Mouse (Mus musculus): ENCODE data around the gene Heatr1. TPM values are rescaled to one million over a fixed set of nuclear protein-coding genes. Genes with fewer than 3 reads are reported as not detected.

The Heatr1 gene
- polyA plus RNA-seq, 1 experiment from 2014 or later, result 7.7 TPM

DNA sequence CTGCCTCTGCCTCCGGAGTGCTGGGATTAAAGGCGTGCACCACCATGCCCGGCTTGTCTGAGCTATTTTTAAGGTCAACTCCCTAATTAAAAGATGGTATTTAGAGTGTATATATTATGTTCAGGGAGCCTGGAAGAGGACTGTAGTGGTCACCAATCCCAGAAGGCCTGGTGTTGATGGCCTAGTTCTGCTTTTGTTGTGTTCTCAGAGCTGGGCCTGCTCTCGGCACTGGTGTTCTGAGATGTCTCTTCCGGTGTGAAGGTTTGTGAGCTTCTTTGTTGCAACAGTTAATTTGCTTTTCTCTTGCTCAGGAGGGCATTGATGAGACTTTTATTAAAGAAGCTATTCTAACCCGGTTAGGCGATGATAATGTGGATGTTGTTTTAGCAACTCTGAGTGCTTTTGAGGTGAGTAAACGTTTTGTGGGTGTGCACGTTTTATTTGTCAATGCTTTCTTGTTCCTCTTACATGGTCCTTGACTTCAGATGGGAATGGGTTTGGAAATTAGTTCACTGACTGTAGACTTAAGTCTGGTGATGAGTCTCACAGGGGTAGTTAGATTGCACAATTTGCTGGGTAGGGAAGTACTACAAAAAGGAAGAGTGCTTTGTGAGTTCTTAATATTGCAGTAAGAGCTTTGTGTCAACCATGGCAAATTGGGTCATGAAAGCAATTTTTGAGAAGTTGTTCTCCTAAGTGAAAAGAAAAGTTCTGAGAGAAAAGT, 13.7 kb downstream of the Heatr1 start:
- no peaks in the 10 kb centered on the region for H3K9me3 ChIP-seq (ENCODE audit: low read length)
- H3K4me2 ChIP-seq (replicated peaks; ENCODE audit: low read depth, low read length), result no peak overlapping the region
- DNase-seq (ENCODE audit: low spot score), result peak; percentile 66
- TF ChIP-seq EP300 (IDR thresholded peaks at IDR 0.05), result peak; percentile 52
- TF ChIP-seq CTCF (IDR thresholded peaks at IDR 0.05), result no peak
- peak; percentile 68 for ATAC-seq
- no peak overlapping the region for H3K4me3 ChIP-seq (ENCODE audit: low read depth, low read length)
- WGBS, result 81% methylated on average over 9 of the region's 9 CpGs
- H3K27me3 ChIP-seq (replicated peaks; ENCODE audit: insufficient read depth, low read length), result no peaks in the 10 kb centered on the region
- 0 out of 2 replicates have a peak, but pooled peaks cover 14% of the 10 kb centered on the region for H3K36me3 ChIP-seq (ENCODE audit: insufficient read depth, low read length)
- no peak overlapping the region for H3K27ac ChIP-seq (ENCODE audit: low read length)
- no peaks in the 10 kb centered on the region for H3K4me1 ChIP-seq (ENCODE audit: insufficient read depth, low read depth, low read length)
- H3K9ac ChIP-seq (replicated peaks; ENCODE audit: low read depth), result no peak overlapping the region

DNA sequence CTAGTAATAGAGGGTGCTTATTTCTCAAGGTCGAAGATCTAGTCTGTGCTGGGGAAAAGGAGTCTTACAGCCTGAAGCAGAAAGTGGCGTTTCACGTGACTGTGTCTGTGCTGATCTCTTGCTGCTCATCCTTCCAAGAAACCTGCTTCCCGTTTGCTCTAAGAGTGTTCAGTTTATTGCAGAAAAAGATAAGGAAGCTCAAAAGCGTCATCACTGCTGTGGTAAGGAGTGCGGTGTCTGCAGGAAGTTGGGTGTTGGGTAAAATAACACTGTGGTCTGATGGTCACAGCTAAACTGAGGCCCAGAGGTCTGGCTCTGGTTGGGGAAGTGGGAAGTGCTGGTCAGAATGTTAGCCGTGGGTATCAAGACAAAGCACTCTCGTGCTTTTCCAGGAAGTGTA, 17.2 kb downstream of the Heatr1 start:
- no peaks in the 10 kb centered on the region for H3K4me1 ChIP-seq (ENCODE audit: insufficient read depth, low read depth, low read length)
- TF ChIP-seq EP300 (IDR thresholded peaks at IDR 0.05) (no peak), CTCF (IDR thresholded peaks at IDR 0.05) (no peak)
- peaks cover 28% of the 10 kb centered on the region; the same call in 1 of the 2 replicates for H3K36me3 ChIP-seq (ENCODE audit: insufficient read depth, low read length)
- WGBS, result 72% methylated on average over 8 of the region's 8 CpGs
- H3K27ac ChIP-seq (ENCODE audit: low read length), result no peak overlapping the region
- peak; percentile 35 for DNase-seq (ENCODE audit: low spot score)
- H3K27me3 ChIP-seq (replicated peaks; ENCODE audit: insufficient read depth, low read length), result no peaks in the 10 kb centered on the region
- H3K4me3 ChIP-seq (ENCODE audit: low read depth, low read length), result no peak overlapping the region
- H3K9ac ChIP-seq (replicated peaks; ENCODE audit: low read depth), result no peak overlapping the region
- peak; percentile 62 for ATAC-seq
- no peak overlapping the region for H3K4me2 ChIP-seq (replicated peaks; ENCODE audit: low read depth, low read length)
- H3K9me3 ChIP-seq (ENCODE audit: low read length), result no peaks in the 10 kb centered on the region

DNA sequence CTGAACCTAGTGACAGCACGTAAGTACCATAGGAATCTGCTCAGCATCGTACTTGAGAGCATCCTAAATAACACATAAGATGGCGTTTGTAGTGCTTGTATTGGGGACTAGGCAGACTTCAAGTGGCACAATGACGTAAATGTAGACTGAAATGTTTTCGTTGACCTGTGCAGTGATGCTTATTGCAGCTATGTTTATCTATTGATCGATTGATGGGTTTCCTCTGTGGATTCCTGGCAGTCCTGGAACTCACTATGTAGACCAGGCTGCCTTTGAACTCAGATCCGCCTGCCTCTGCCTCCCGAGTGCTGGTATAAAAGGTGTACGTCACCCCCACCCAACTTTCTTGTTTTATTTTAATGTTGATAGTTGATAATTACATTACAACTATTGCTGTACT, 25.8 kb downstream of the Heatr1 start:
- TF ChIP-seq EP300 (IDR thresholded peaks at IDR 0.05) (no peak), CTCF (IDR thresholded peaks at IDR 0.05) (no peak)
- Histone ChIP-seq H3K4me2 (replicated peaks; ENCODE audit: low read depth, low read length) (no peak overlapping the region), H3K4me3 (ENCODE audit: low read depth, low read length) (no peak overlapping the region), H3K27me3 (replicated peaks; ENCODE audit: insufficient read depth, low read length) (no peaks in the 10 kb centered on the region), H3K9me3 (ENCODE audit: low read length) (no peaks in the 10 kb centered on the region), H3K27ac (ENCODE audit: low read length) (no peak overlapping the region), H3K36me3 (ENCODE audit: insufficient read depth, low read length) (peaks cover 40% of the 10 kb centered on the region), H3K4me1 (ENCODE audit: insufficient read depth, low read depth, low read length) (no peaks in the 10 kb centered on the region), H3K9ac (replicated peaks; ENCODE audit: low read depth) (no peak overlapping the region)
- DNase-seq (ENCODE audit: low spot score) (no peak), ATAC-seq (no peak)
- WGBS, result 92% methylated on average over 9 of the region's 9 CpGs

DNA sequence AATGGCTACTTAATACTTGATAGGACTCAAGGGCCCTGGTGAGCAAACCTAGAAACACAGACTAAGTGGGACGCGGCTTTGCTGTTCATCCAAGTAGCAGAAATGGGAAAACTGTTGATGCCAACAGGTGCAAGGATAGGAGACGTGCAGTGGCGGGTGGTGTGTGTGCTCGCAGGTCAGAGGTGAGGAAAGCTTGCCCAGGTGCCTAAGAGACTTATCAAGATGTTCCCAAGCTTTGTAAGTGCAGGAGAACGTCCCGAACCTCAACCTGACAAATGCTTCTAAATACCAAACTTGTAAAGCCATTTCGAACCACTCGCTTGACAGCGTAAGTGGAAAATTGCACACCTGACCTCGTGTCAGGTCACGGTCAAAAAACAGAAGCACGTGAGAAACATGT, 33.7 kb downstream of the Heatr1 start:
- WGBS, result 93% methylated on average over 13 of the region's 13 CpGs
- Histone ChIP-seq H3K9ac (replicated peaks; ENCODE audit: low read depth) (no peak overlapping the region), H3K4me2 (replicated peaks; ENCODE audit: low read depth, low read length) (no peak overlapping the region), H3K27ac (ENCODE audit: low read length) (no peak overlapping the region), H3K9me3 (ENCODE audit: low read length) (no peaks in the 10 kb centered on the region), H3K4me3 (ENCODE audit: low read depth, low read length) (no peak overlapping the region), H3K36me3 (ENCODE audit: insufficient read depth, low read length) (peaks cover 24% of the 10 kb centered on the region), H3K4me1 (ENCODE audit: insufficient read depth, low read depth, low read length) (no peaks in the 10 kb centered on the region), H3K27me3 (replicated peaks; ENCODE audit: insufficient read depth, low read length) (no peaks in the 10 kb centered on the region)
- ATAC-seq (no peak), DNase-seq (ENCODE audit: low spot score) (no peak)
- TF ChIP-seq EP300 (IDR thresholded peaks at IDR 0.05), result no peak
- TF ChIP-seq CTCF (IDR thresholded peaks at IDR 0.05), result no peak

GRCm38 (mm10) chr13:12433843-12434242, 39.0 kb downstream of the Heatr1 start:
- peaks cover 37% of the 10 kb centered on the region for H3K36me3 ChIP-seq (ENCODE audit: insufficient read depth, low read length)
- H3K9me3 ChIP-seq (ENCODE audit: low read length), result no peaks in the 10 kb centered on the region
- H3K4me2 ChIP-seq (replicated peaks; ENCODE audit: low read depth, low read length), result no peak overlapping the region
- no peak overlapping the region for H3K27ac ChIP-seq (ENCODE audit: low read length)
- H3K4me1 ChIP-seq (ENCODE audit: insufficient read depth, low read depth, low read length), result no peaks in the 10 kb centered on the region
- ATAC-seq, result no peak
- 68% methylated on average over 5 of the region's 5 CpGs for WGBS
- no peak for TF ChIP-seq CTCF (IDR thresholded peaks at IDR 0.05)
- TF ChIP-seq EP300 (IDR thresholded peaks at IDR 0.05), result no peak
- H3K4me3 ChIP-seq (ENCODE audit: low read depth, low read length), result no peak overlapping the region
- no peak for DNase-seq (ENCODE audit: low spot score)
- H3K9ac ChIP-seq (replicated peaks; ENCODE audit: low read depth), result no peak overlapping the region
- no peaks in the 10 kb centered on the region for H3K27me3 ChIP-seq (replicated peaks; ENCODE audit: insufficient read depth, low read length)

- Histone ChIP-seq H3K27me3 (replicated peaks; ENCODE audit: insufficient read depth, low read length) (no peaks in the 10 kb centered on the region), H3K4me3 (ENCODE audit: low read depth, low read length) (no peak overlapping the region), H3K4me2 (replicated peaks; ENCODE audit: low read depth, low read length) (no peak overlapping the region), H3K9me3 (ENCODE audit: low read length) (no peaks in the 10 kb centered on the region), H3K4me1 (ENCODE audit: insufficient read depth, low read depth, low read length) (no peaks in the 10 kb centered on the region; the same call in 1 of the 2 replicates), H3K9ac (replicated peaks; ENCODE audit: low read depth) (no peak overlapping the region), H3K27ac (ENCODE audit: low read length) (no peak overlapping the region), H3K36me3 (ENCODE audit: insufficient read depth, low read length) (peaks cover 30% of the 10 kb centered on the region)
- DNase-seq (ENCODE audit: low spot score), result no peak
- 92% methylated on average over 3 of the region's 3 CpGs for WGBS
- no peak for TF ChIP-seq EP300 (IDR thresholded peaks at IDR 0.05)
- ATAC-seq, result no peak
Measured at GRCm38 (mm10) chr13:12439586-12439985, 44.8 kb downstream of the Heatr1 start.

Data from lung, postnatal 0 days (tissue).